Mouse (Mus musculus): ENCODE results near the gene Zbed5.
"Not testable (repeated sequence)": the region's sequence is repeated elsewhere in the genome, so short reads cannot be mapped to it uniquely, and the experiment has no call there.

Zbed5 gene

GRCm38 (mm10) chr5:129895198-129896088 is at the start of gene Zbed5:
Gene Zbed5, plus strand, starts transcription at chr5:129895723.
- DNase-seq (ENCODE audit: low read depth): peak; percentile 87

GRCm38 (mm10) chr5:129846752-129847557 is 48.6 kb upstream of the Zbed5 start, which contains the start of gene Sumf2:
Gene Sumf2, plus strand, starts transcription at chr5:129846986.
- peak; percentile 95 for DNase-seq (ENCODE audit: low read depth)

- DNase-seq (ENCODE audit: low read depth): no peak
Observed at GRCm38 (mm10) chr5:129847558-129847820, 48.0 kb upstream of the Zbed5 start.

DNA sequence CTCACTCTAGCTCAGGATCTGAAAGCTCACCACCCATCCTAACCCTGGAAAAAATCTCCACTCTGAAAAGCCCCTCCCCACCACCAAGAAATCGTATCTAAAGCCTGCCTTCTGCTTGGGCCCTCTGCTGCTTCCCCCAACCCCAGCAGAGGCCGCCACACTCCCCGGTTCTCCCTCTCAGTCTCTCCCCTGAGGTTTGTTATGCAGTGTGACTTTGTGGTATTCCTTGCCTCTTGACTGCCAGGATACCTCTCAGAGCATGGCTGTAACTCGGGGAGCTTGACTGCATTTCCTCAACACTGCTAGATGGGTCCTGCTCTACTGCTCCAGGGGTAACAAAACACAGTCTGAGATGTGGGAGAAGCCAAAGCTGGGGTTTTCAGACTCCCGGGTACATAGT is 40.4 kb upstream of the Zbed5 start:
- DNase-seq (ENCODE audit: low read depth): no peak

DNA sequence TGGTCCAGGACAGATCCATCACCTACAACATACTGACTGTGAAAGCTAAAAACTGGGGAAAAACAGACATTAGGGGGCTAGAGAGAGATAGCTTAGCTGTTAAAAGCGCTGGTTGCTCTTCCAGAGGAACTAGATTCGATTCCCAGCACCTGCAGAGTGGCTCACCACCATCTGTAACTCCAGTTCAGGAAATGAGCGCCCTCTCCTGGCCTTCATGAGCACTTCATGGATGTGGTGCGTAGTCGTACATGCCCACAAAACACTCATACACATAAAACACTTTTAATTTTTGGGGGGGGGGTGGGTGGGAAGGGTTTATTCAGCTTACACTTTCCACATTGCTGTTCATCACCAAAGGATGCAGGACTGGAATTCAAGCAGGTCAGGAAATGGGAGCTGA is 39.1 kb upstream of the Zbed5 start:
- DNase-seq (ENCODE audit: low read depth): no peak

GRCm38 (mm10) chr5:129862325-129862724 is 33.2 kb upstream of the Zbed5 start:
- DNase-seq (ENCODE audit: low read depth): no peak

- DNase-seq (ENCODE audit: low read depth): no peak
Observed at GRCm38 (mm10) chr5:129864467-129864866, 31.1 kb upstream of the Zbed5 start.

GRCm38 (mm10) chr5:129865841-129866240 is 29.7 kb upstream of the Zbed5 start:
- no peak for DNase-seq (ENCODE audit: low read depth)

DNA sequence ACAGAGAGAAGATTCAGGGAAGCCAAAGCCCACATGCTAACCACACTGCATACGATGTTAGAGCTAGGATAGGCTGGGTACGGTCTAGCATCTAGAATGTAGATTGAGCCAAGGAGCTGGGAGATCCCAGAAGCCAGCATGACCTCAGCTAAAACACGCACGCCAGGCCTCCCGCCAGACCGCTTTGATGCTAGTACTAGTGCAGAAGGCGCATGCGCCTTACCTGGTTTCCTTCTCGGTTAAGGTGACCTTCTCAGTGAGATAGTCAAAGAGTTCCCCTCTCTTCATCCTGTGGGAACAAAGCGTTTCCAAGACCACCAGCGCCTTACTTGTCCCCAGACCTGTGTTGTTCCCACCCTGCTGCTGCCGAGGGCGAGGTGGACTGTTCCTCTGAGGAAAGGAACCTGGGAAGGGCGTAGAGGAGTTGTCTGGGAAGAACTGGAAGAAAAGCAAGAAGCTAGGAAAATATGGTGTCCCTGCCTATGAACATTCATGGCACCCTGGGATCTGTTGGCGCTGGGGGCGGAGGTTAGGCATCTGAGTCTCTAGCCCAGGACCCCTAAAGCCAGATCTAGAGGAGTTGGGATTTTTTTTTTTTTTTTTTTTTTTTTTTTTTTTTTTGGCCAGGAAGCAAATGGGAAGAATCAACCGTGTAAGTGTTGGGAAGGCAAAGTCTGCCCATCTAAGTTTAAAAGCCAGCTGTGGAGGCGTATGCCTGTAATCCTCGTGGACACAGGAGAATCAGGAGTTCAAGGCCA is 26.1 kb upstream of the Zbed5 start:
- DNase-seq (ENCODE audit: low read depth): no peak

DNA sequence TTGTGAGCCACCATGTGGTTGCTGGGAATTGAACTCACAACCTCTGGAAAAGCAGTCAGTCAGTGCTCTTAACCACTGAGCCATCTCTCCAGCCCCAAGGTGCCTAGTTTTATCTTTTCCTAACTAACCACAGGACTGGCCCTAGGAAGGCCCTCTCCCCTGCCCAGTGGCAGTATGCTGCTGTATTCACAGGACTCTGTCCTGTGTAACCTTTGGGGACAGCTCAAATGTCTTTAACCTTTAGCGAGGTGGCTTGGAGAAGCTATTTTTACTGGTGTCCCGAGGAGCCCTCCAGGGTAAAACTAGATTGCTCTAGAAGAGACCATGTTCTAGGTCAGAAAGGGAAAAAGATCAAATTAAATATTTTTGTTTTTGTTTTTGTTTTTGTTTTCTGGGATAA is 24.3 kb upstream of the Zbed5 start:
- DNase-seq (ENCODE audit: low read depth): no peak

- no peak for DNase-seq (ENCODE audit: low read depth)
Observed at GRCm38 (mm10) chr5:129873942-129874341, 21.6 kb upstream of the Zbed5 start.

- no peak for DNase-seq (ENCODE audit: low read depth)
Observed at GRCm38 (mm10) chr5:129875098-129875497, 20.4 kb upstream of the Zbed5 start.

- DNase-seq (ENCODE audit: low read depth): no peak
Observed at GRCm38 (mm10) chr5:129877731-129878455, 17.6 kb upstream of the Zbed5 start.

DNA sequence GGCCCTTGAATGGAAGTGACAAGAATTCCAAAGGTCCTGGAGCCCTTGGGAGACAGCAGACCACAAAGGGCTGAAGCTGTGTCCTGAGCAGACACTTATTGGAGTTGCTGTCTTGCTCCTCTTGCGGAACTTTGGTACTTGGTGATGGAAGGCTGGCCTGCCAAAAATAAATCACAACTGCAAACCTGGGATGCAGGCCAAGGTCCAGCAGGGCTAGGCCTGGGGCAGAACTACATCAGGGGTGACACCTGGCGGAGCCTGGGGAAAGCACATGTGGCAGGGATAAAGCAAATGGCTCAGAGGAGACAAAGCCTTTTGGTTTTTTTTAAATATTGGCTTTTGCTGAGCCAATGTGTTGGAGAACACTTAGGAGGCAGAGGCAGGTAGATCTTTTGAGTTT is 16.6 kb upstream of the Zbed5 start:
- no peak for DNase-seq (ENCODE audit: low read depth)

DNA sequence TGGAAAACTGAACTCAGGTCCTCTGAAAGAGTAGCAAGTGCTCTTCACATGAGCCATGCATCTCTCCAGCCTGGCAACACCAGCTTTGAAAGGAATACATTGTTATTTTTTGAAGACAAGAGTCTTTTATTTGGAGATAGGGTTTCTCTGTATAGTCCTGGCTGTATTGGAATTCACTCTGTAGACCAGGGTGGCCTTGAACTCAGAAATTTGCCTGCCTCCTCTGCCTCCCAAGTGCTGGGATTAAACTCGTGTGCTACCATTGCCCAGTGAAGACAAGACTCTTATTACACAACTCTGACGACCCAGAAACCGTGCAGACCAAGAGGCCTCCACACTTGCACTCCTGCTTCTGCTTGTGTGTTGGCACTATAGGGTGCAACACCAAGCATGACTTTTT is 15.6 kb upstream of the Zbed5 start:
- no peak for DNase-seq (ENCODE audit: low read depth)

DNA sequence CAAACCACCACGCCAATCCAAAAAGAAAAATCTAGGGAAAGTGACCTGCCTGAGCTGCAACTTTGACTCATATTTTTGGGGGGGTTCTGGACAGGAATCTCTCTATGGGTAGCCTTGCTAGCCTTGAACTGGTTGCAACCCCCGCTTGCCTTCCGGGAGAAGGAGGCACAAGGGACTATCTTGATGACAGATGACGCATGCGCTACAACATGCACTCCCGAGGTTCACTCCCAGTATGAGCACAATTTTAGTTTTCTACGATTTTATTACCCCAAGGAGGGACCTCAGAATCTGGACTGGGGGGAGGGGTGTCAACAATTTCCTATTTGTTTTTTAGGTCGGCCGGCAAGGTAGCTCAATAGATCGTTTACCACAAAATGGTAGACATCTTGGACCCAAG is 9.3 kb upstream of the Zbed5 start:
- DNase-seq (ENCODE audit: low read depth): no peak

GRCm38 (mm10) chr5:129886911-129887636 is 8.4 kb upstream of the Zbed5 start, which contains the start of gene Chchd2:
Gene Chchd2, minus strand, starts transcription at chr5:129887470.
- peak; percentile 94 for DNase-seq (ENCODE audit: low read depth)

DNA sequence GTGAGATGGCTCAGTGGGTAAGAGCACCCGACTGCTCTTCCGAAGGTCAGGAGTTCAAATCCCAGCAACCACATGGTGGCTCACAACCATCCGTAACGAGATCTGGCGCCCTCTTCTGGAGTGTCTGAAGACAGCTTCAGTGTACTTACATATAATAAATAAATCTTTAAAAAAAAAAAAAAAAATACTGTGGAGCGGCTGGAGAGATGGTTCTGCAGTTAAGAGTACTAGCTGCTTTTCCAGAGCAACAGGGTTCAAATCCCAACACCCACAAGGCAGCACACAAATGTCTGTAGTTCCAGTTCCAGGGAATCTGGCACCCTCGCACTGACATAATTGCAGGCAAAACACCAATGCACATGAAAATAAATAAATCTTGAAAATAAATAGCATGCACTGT is 5.1 kb upstream of the Zbed5 start:
- DNase-seq (ENCODE audit: low read depth): not testable (repeated sequence)

DNA sequence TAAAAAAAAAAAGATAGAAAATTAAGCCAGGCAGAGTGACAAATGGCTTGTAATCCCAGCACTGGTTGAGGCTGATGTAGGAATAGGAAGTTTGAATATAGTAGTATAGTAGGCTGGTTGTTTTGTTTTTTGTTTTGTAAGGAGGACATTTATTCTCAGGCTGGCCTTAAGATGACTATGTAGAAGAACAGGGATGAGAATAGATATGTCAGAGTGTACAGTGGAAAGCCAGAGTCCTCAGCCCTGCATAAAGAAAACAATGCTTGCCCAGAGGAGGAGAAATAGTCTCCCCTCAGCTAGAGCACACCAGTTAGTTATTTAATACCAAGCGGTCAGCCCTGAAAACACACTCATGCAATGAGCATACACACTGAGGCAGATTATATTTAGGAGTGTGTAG is 2.9 kb downstream of the Zbed5 start, which contains the start of gene Phkg1:
Phkg1 (minus strand) TSS at position 101 of the 400 bp plus-strand sequence.
- no peak for DNase-seq (ENCODE audit: low read depth)

- DNase-seq (ENCODE audit: low read depth): no peak
Observed at GRCm38 (mm10) chr5:129907775-129908174, 12.3 kb downstream of the Zbed5 start.

All from c-Kit-positive CD71-negative TER-119-negative erythroid progenitor cells, embryonic 14.5 days (primary cell).